Mouse (Mus musculus) lung, postnatal 0 days (tissue): ENCODE data around the gene Msantd3. TPM values are rescaled to one million over a fixed set of nuclear protein-coding genes. Genes with fewer than 3 reads are reported as not detected.

ENCODE experiments used
- ATAC-seq: fragments of 200-750 bp; cut with Nextera tagmentation; 2 replicates; pipeline ENCODE4 v1.8.0; 2017; ENCODE audit warnings: moderate library complexity
- DNase-seq: peaks from one replicate; pipeline ENCODE4 v3.0.0-alpha.2; 2016; ENCODE audit warnings: low spot score
- H3K27ac ChIP-seq: fragments of 300-500 bp; sonication (generic); 2 replicates; pipeline ENCODE4 v1.5.1; 2014; ENCODE audit warnings: antibody characterized with exemption, mild to moderate bottlenecking, low read length, mixed read lengths
- H3K27me3 ChIP-seq: fragments of 300-500 bp; sonication (generic); replicated peaks from 2 replicates; pipeline ENCODE4 v1.6.1; 2014; ENCODE audit warnings: low read length, mixed read lengths; ENCODE audit not compliant: insufficient read depth
- H3K36me3 ChIP-seq: fragments of 300-500 bp; sonication (generic); 2 replicates; pipeline ENCODE4 v1.6.1; 2014; ENCODE audit warnings: low read length, mixed read lengths; ENCODE audit not compliant: insufficient read depth
- H3K4me1 ChIP-seq: fragments of 300-500 bp; sonication (generic); 2 replicates; pipeline ENCODE4 v1.6.1; 2014; ENCODE audit warnings: antibody characterized with exemption, low read depth, low read length, mixed read lengths; ENCODE audit not compliant: insufficient read depth
- H3K4me2 ChIP-seq: fragments of 300-500 bp; sonication (generic); replicated peaks from 2 replicates; pipeline ENCODE4 v1.6.1; 2014; ENCODE audit warnings: low read depth, mild to moderate bottlenecking, low read length, moderate library complexity, mixed read lengths
- H3K4me3 ChIP-seq: fragments of 300-500 bp; sonication (generic); 2 replicates; pipeline ENCODE4 v1.5.1; 2014; ENCODE audit warnings: low read depth, low read length
- H3K9ac ChIP-seq: fragments of 300-500 bp; sonication (generic); replicated peaks from 2 replicates; pipeline ENCODE4 v1.6.1; 2014; ENCODE audit warnings: low read depth, mild to moderate bottlenecking
- H3K9me3 ChIP-seq: fragments of 300-500 bp; sonication (generic); 2 replicates; pipeline ENCODE4 v1.6.1; 2016; ENCODE audit warnings: low read length, mixed read lengths
- CTCF ChIP-seq: IDR thresholded peaks from 2 replicates; pipeline ENCODE4 v1.5.1; 2016; ENCODE audit warnings: antibody characterized with exemption, mild to moderate bottlenecking
- EP300 ChIP-seq: IDR thresholded peaks from 2 replicates; pipeline ENCODE4 v1.6.1; 2016; ENCODE audit warnings: antibody characterized with exemption, mild to moderate bottlenecking, control low read depth
- WGBS: fragments of 180-500 bp; shearing (Covaris S2); extraction: QIAGEN DNeasy Blood & Tissue Kit; methylation state at CpG from one replicate; pipeline ENCODE4 v1.1.7; 2014; 5-methylcytosine and 5-hydroxymethylcytosine counted together
- polyA plus RNA-seq: library from polyadenylated mRNA; unstranded; fragments of >200 nt; fragmentation: Nextera tagmentation; extraction: Ambion mirVana; gene quantifications from 2 replicates; pipeline ENCODE4 v1.2.1, GENCODE M21; 2015

The Msantd3 gene
- polyA plus RNA-seq, 1 experiment from 2014 or later: 12.2 TPM

DNA sequence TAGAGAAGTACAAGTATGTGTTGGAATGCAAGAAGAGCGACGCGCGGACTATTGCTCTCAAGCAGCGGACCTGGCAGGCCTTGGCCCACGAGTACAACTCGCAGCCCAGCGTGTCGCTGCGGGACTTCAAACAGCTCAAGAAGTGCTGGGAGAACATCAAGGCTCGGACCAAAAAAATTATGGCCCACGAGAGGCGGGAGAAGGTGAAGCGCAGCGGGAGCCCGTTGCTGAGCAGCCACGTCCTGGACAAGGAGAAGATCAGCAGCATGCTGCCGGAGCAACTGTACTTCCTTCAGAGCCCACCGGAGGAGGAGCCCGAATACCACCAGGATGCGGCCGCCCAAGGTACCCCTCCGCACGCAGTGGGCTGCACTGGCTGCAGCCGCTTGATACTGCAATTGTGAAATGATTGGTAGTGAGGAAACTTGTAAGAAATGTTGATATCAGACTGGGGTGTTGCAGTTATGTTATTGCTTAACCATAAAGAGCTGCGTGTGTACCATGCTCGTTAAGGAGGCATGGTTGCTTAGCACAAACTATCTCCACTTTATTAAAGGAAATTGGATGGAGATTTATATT is 12.8 kb downstream of the Msantd3 start:
- no peak overlapping the region for H3K4me3 ChIP-seq
- no peak for TF ChIP-seq EP300
- TF ChIP-seq CTCF: no peak
- H3K36me3 ChIP-seq: no peaks in the 10 kb centered on the region
- 84% methylated on average over 27 of the region's 27 CpGs for WGBS
- H3K27ac ChIP-seq: no peak overlapping the region
- H3K9me3 ChIP-seq: no peaks in the 10 kb centered on the region
- no peak overlapping the region for H3K4me2 ChIP-seq
- no peaks in the 10 kb centered on the region for H3K4me1 ChIP-seq
- no peaks in the 10 kb centered on the region for H3K27me3 ChIP-seq
- DNase-seq (peak; percentile 25), ATAC-seq (no peak)
- H3K9ac ChIP-seq: no peak overlapping the region

GRCm38 (mm10) chr4:48554132-48554531 is 14.4 kb downstream of the Msantd3 start:
- no peaks in the 10 kb centered on the region for H3K4me1 ChIP-seq
- 82% methylated on average over 7 of the region's 7 CpGs for WGBS
- no peaks in the 10 kb centered on the region for H3K27me3 ChIP-seq
- no peak overlapping the region for H3K27ac ChIP-seq
- H3K4me2 ChIP-seq: no peak overlapping the region
- no peak for ATAC-seq
- DNase-seq: no peak
- TF ChIP-seq EP300: no peak
- no peak for TF ChIP-seq CTCF
- no peak overlapping the region for H3K4me3 ChIP-seq
- H3K9me3 ChIP-seq: no peaks in the 10 kb centered on the region
- no peaks in the 10 kb centered on the region for H3K36me3 ChIP-seq
- H3K9ac ChIP-seq: no peak overlapping the region

- no peak overlapping the region for H3K4me2 ChIP-seq
- TF ChIP-seq EP300 (no peak), CTCF (peak; percentile 75)
- DNase-seq (peak; percentile 68), ATAC-seq (no peak)
- no peaks in the 10 kb centered on the region for H3K27me3 ChIP-seq
- H3K9me3 ChIP-seq: no peaks in the 10 kb centered on the region
- H3K4me1 ChIP-seq: no peaks in the 10 kb centered on the region
- H3K9ac ChIP-seq: no peak overlapping the region
- 18% methylated on average over 3 of the region's 3 CpGs for WGBS
- no peak overlapping the region for H3K27ac ChIP-seq
- H3K4me3 ChIP-seq: no peak overlapping the region
- H3K36me3 ChIP-seq: no peaks in the 10 kb centered on the region
Measured at GRCm38 (mm10) chr4:48555729-48556128, 16.0 kb downstream of the Msantd3 start.

DNA sequence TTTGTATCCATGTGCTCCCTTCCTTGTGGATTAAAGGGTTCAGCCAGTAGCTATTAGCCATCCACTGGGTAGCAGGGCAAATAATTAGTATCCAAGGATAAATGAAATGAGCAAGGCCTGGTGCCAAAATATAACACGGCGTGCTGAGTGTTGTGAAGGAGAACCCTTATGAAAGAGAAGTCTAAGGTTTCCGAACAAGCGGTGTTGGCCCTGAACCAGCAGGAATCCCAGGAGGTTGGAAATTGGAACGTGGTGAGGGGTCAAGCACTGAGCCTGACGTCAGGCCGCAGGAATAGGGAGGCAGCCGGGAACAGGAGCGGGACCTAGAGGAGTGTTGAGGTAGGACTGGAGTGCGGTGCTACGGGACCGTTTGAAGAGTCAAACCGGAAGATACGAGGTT is 19.9 kb downstream of the Msantd3 start:
- ATAC-seq (peak; percentile 50), DNase-seq (no peak)
- Histone ChIP-seq H3K9ac (no peak overlapping the region), H3K4me2 (no peak overlapping the region), H3K4me3 (no peak overlapping the region), H3K4me1 (no peaks in the 10 kb centered on the region), H3K27me3 (no peaks in the 10 kb centered on the region), H3K9me3 (no peaks in the 10 kb centered on the region), H3K27ac (no peak overlapping the region), H3K36me3 (no peaks in the 10 kb centered on the region)
- 69% methylated on average over 14 of the region's 14 CpGs for WGBS
- TF ChIP-seq EP300 (no peak), CTCF (no peak)

- H3K4me2 ChIP-seq: no peak overlapping the region
- H3K4me1 ChIP-seq: no peaks in the 10 kb centered on the region
- 80% methylated on average over 8 of the region's 8 CpGs for WGBS
- no peak overlapping the region for H3K9ac ChIP-seq
- no peak overlapping the region for H3K4me3 ChIP-seq
- no peak for TF ChIP-seq CTCF
- no peak for TF ChIP-seq EP300
- no peak for DNase-seq
- H3K27ac ChIP-seq: no peak overlapping the region
- H3K9me3 ChIP-seq: no peaks in the 10 kb centered on the region
- no peaks in the 10 kb centered on the region for H3K27me3 ChIP-seq
- H3K36me3 ChIP-seq: no peaks in the 10 kb centered on the region
- no peak for ATAC-seq
Measured at GRCm38 (mm10) chr4:48561824-48562223, 22.1 kb downstream of the Msantd3 start.

DNA sequence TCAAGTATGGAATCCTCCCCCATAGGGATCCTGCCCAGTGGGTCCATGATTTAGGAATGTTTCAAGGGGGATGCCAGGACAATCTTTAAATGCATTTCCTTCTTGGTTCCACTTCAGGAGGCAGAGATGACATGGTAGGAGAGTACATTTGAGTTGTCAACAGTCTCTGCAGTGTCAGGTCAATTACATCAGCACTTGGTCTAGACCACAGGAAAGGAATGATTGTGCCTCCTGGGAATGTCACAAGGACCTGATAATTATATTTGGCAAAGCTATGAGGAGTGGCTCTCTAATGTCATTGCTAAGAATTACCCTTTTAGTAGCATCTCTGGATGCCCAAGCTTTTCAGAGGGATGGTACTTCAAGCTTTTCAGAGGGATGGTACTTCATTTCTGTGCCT is 25.2 kb downstream of the Msantd3 start:
- TF ChIP-seq EP300: no peak
- TF ChIP-seq CTCF: no peak

DNA sequence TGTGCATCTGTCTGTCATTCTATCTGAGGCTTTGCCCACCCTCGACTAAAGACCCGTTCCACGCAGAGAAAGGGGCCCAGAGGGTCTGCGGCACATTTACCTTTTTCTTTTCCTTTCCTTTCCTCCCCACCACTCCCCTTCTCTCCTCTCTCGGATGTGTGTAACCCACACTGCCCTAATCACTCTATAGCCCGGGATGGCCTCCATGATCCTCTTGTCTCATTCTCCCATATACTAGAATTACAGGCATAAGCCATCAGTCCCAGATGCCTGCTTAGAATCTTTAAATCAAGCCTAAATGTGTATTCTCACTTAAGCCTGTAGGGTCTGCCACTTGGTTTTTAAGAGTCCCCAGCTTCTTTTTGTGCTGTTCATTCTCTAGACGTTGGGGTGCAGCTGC is 36.6 kb downstream of the Msantd3 start:
- Histone ChIP-seq H3K9me3 (no peaks in the 10 kb centered on the region), H3K4me2 (no peak overlapping the region), H3K4me3 (no peak overlapping the region), H3K36me3 (no peaks in the 10 kb centered on the region), H3K9ac (no peak overlapping the region), H3K4me1 (no peaks in the 10 kb centered on the region), H3K27me3 (no peaks in the 10 kb centered on the region), H3K27ac (no peak overlapping the region)
- no peak for DNase-seq
- ATAC-seq: no peak
- WGBS: 72% methylated on average over 7 of the region's 7 CpGs
- TF ChIP-seq CTCF: no peak
- no peak for TF ChIP-seq EP300

More for the DNA sequence above, 25.2 kb downstream of the Msantd3 start:
- Histone ChIP-seq H3K4me2 (no peak overlapping the region), H3K27ac (no peak overlapping the region), H3K4me3 (no peak overlapping the region), H3K9ac (no peak overlapping the region), H3K36me3 (no peaks in the 10 kb centered on the region), H3K9me3 (no peaks in the 10 kb centered on the region), H3K27me3 (no peaks in the 10 kb centered on the region), H3K4me1 (no peaks in the 10 kb centered on the region)
- ATAC-seq (no peak), DNase-seq (no peak)
